Mouse (Mus musculus) small intestine, adult 2 months (tissue): ENCODE data around the gene Cisd3.

Experiments
- CTCF ChIP-seq: fragments of 200-500 bp; IDR thresholded peaks from 2 replicates; pipeline ENCODE4 v1.5.1; 2012; ENCODE audit warnings: low read depth, mild to moderate bottlenecking, control low read depth, inconsistent platforms, low read length, moderate library complexity, mixed read lengths; ENCODE audit not compliant: insufficient replicate concordance, insufficient read length; ENCODE audit errors: extremely low read depth
- POLR2A ChIP-seq: fragments of 200-500 bp; IDR thresholded peaks from 2 replicates; pipeline ENCODE4 v1.6.1; 2012; ENCODE audit warnings: low read depth, mild to moderate bottlenecking, control low read depth, inconsistent platforms, low read length, moderate library complexity

- TF ChIP-seq POLR2A (no peak), CTCF (no peak)
Observed at GRCm38 (mm10) chr11:97696669-97697068, 11.0 kb downstream of the Cisd3 start.
